Mouse (Mus musculus) gastrocnemius, adult 8-10 months (tissue): ENCODE data around the gene Cldn22. TPM values are rescaled to one million over a fixed set of nuclear protein-coding genes. Genes with fewer than 3 reads are reported as not detected.
A peak's percentile ranks its signal among the peaks of the same experiment; 100 is the strongest.

Experiments
- DNase-seq, 2 experiments: peaks; one replicate each; pipeline ENCODE4 v3.0.0; 2022; ENCODE audit warnings: low spot score in 2 of 2
- total RNA-seq, 4 experiments: library from RNA; stranded (reverse); gene quantifications; 2 replicates each; pipeline ENCODE4 v1.2.4; 2022

Gene Cldn22
- total RNA-seq, 4 experiments from 2014 or later = 0.29 to 0.59 TPM; not detected in 2

DNA sequence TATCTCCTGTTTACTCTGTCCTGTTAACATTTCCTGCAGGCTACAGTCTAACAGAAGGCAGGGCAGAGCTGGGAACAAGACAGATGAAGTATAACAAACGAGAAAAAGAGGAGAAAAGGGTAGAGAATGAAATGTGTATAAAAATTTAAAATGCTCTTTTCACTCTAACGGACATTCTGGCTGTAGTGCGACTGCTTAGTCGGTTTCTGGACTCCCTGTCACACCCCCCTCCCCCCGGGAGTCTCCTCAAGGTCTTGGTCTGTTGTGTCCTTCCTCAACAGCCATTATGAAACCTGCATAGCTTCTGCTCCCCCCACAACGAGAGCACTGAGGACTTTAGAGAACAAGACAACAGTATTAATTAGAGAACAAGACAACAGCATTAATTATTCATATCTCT lies 8.3 kb downstream of the Cldn22 start:
- no peak for DNase-seq

DNA sequence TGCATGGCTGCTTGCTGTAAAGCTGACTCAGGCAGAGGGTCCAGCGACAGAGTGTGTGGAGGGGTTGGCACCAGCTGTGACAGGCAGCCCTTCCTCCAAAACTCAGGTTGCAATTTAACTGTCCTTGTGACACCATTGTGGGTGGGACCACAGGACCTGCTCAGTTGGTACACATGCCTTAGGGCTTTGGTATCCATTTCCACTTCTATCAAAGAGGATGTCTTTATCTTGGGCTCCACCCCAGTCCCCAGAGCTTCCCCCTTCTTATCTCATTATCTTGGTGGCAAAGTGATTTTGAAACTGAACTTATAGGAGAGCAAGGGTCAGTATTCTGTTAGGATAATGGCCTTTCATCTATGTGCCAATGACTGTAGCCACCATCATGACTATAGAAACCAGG lies 9.7 kb downstream of the Cldn22 start:
- DNase-seq = no peak

GRCm38 (mm10) chr8:47843063-47843462 lies 18.8 kb downstream of the Cldn22 start:
- DNase-seq = no peak

GRCm38 (mm10) chr8:47843651-47844050 lies 19.4 kb downstream of the Cldn22 start:
- no peak for DNase-seq

- DNase-seq = no peak
Observed at GRCm38 (mm10) chr8:47845956-47846355, 21.7 kb downstream of the Cldn22 start.

GRCm38 (mm10) chr8:47847161-47847560 lies 22.9 kb downstream of the Cldn22 start:
- DNase-seq = no peak

- DNase-seq = no peak
Observed at GRCm38 (mm10) chr8:47847931-47848330, 23.6 kb downstream of the Cldn22 start.

GRCm38 (mm10) chr8:47849842-47850241 lies 25.6 kb downstream of the Cldn22 start:
- DNase-seq = no peak

DNA sequence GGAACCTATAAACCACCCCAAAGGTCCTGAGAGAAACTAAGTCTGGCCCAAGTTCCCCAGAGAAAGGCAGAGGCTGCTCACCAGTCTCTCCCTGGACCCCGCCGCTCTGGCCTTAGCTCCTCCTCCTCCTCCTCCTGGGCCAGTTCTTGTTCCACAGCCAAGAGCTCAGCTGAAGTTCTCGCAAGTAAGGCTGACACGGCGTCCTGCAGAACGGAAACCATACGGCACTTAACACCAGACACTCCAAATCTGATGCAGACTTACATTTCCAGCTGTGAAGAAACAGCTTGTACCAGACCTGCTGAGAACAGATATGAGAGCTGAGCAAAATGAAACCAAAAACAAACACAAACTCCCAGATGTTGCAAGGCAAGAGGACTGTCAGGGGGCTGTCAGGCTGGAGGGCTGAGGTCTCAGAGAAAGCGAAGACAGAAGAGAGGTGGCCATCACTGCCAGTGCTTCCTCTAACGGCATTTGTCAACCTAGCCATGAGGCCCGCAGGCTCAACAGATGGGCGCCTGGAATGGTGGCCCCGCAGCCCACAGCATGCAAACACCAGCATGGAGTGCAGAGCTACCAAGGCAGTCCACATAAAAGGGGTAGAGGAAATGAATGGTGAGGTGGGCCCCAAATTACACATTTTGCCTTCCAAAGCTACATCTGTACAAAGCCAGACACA lies 27.7 kb downstream of the Cldn22 start:
- DNase-seq = peak in 1 of 2 experiments; percentile 43

DNA sequence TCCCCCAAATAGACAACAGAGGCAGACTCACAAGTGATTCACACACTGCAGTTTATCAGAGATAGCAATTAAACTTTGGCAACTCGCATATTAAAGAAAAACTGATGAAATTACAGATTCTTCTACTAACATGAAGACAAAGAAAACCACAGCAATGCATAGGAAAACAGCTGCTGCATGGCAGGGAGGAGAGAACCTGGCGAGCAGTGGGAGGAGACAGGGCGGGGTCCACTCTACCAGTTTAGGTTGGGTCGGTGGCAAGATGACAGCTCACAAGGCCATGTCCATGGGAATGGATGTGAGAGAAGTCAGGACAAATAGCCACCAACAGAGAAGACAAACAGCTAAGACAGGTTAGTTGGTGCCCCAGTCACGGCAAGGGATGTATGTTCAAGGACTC lies 28.5 kb downstream of the Cldn22 start:
- no peak for DNase-seq

- DNase-seq = no peak
Observed at GRCm38 (mm10) chr8:47853356-47853755, 29.1 kb downstream of the Cldn22 start.

DNA sequence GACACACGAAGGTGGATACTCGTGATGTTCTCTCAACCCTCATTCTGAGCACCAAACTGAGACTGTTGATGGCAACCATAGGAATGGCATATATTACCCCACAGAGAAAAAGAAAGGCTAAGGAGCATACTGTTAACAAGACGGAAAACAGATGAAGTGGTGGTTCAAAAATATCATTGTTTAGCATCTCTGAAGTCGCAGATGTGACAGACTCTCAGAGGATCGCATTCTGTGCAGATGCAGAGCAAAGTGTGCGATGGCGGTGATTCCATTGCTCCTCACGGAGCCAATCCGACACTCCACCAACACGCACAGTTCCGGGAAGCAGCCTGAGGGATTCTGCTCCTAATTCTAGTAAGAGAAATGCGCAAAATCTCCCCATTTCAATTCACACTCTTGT lies 35.0 kb downstream of the Cldn22 start:
- no peak for DNase-seq

DNA sequence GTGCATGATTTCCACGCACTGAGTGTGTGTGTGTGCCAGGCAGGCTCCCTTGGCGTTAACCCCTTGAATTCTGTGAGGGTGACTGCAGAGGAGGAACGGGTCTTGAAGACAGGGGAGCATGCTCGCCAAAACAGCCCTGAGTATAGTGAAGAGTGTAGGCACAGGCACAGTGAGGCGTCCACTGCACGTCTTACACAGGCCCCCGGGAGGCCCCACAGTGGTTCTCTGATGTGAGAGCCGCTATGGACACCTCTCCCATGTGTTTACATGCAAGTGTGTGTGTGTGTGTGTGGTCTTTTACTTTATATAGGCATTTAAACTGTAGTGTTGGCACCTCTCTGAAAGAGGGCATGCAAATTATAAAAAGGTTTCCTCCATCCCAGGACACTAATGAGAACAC lies 42.3 kb downstream of the Cldn22 start:
- no peak for DNase-seq

- peak; percentile 49 to 59 for DNase-seq
Observed at GRCm38 (mm10) chr8:47867067-47867466, 42.8 kb downstream of the Cldn22 start.

DNA sequence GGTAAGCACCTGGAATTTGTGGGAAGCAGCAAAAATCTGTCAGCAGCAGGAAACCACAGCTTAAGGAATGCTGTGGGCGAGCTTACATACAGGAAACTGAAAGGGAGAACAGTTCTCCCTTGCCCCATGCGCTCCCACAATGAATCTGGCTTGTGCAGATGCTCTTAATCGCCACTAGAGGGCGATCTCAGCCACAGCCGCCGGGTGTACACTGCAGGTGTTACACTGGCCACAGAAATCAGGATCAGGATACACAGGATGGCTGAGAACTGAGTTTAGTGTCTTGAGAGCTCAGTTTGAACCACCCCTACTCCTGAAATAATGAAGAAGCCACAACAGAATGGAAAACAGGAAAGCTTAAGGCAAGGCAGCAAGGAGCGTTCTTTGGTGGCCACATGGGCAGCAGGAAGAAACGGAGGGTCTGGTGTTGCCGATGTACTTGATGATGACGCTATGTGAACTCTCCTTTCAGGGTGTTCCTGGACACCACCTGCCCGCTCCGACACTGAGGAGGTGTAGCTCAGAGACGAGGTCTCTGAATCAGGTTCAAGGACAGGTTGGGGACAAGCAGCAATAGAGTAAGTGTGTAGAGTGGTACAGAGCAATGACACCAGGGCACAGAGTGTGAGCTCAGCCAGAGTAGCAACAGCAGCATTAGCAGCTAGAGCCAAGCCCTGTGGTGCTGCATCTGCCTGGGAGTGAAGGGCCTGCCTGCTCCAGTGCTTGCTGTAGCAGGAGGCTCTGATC lies 48.3 kb downstream of the Cldn22 start:
- no peak for DNase-seq

- DNase-seq = no peak
Observed at GRCm38 (mm10) chr8:47874497-47875178, 50.4 kb downstream of the Cldn22 start.

Other genes with a start within 250 kb of the Cldn22 start
- gene Ing2, start 148.9 kb upstream of the Cldn22 start, total RNA-seq = 10 to 100 TPM; 13.8 to 19.0 (median 17.7) TPM
- 1 to 10 TPM; 5.0 to 5.9 (median 5.1) TPM for gene Cdkn2aip, start 110.5 kb upstream of the Cldn22 start, total RNA-seq
- gene Cldn24, start 2.3 kb upstream of the Cldn22 start, total RNA-seq = not detected
- 1 to 10 TPM; 3.5 to 5.7 (median 5.0) TPM for gene Wwc2, start 166.4 kb downstream of the Cldn22 start, total RNA-seq